Mouse (Mus musculus) spleen, adult 2 months (tissue): ENCODE measurements around the gene Opa1. TPM values are rescaled to one million over a fixed set of nuclear protein-coding genes. Genes with fewer than 3 reads are reported as not detected.

ENCODE experiments used
- DNase-seq, 2 experiments: peaks; one replicate each; pipeline versions ENCODE4 v3.0.0 to v3.0.0-alpha.2; 2012 to 2021; ENCODE audit warnings: low spot score in 2 of 2, low read depth in 1 of 2
- H3K27ac ChIP-seq: fragments of 200-500 bp; 2 replicates; pipeline ENCODE4 v1.5.1; 2012; ENCODE audit warnings: low read length, inconsistent platforms; ENCODE audit not compliant: insufficient read depth
- H3K27me3 ChIP-seq: fragments of 200-500 bp; 2 replicates; pipeline ENCODE4 v1.6.1; 2012; ENCODE audit warnings: mild to moderate bottlenecking, moderate library complexity, low read length, inconsistent platforms; ENCODE audit not compliant: control insufficient read depth, insufficient read depth
- H3K36me3 ChIP-seq: fragments of 200-500 bp; 2 replicates; pipeline ENCODE4 v1.6.1; 2012; ENCODE audit warnings: mild to moderate bottlenecking, low read length, inconsistent platforms; ENCODE audit not compliant: control insufficient read depth, insufficient read depth
- H3K4me1 ChIP-seq: fragments of 200-500 bp; 2 replicates; pipeline ENCODE4 v1.6.1; 2011; ENCODE audit warnings: inconsistent platforms; ENCODE audit not compliant: control insufficient read depth, insufficient read depth, insufficient read length
- H3K4me3 ChIP-seq: fragments of 200-500 bp; 2 replicates; pipeline ENCODE4 v1.5.1; 2011; ENCODE audit warnings: mild to moderate bottlenecking, inconsistent platforms; ENCODE audit not compliant: insufficient read depth, insufficient read length; ENCODE audit errors: extremely low read depth
- CTCF ChIP-seq: fragments of 200-500 bp; IDR thresholded peaks from 2 replicates; pipeline ENCODE4 v1.5.1; 2011; ENCODE audit warnings: mild to moderate bottlenecking, inconsistent platforms; ENCODE audit not compliant: insufficient read depth, insufficient read length, insufficient replicate concordance; ENCODE audit errors: extremely low read depth
- POLR2A ChIP-seq: fragments of 200-500 bp; IDR thresholded peaks from 2 replicates; pipeline ENCODE4 v1.6.1; 2011; ENCODE audit warnings: low read depth, low read length, inconsistent platforms
- WGBS: fragments of 180-500 bp; shearing (Covaris S2); methylation state at CpG from one replicate; pipeline ENCODE4 v1.1.7; 2018; 5-methylcytosine and 5-hydroxymethylcytosine counted together
- polyA plus RNA-seq: library from polyadenylated mRNA; depleted of rRNA; stranded (reverse); fragments of >200 nt; gene quantifications from 2 replicates; pipeline ENCODE4 v1.2.3, GENCODE M21; 2012; rRNA removed

Gene Opa1
- polyA plus RNA-seq, 1 experiment: 4.3 TPM

GRCm38 (mm10) chr16:29686141-29686540 lies 107.0 kb downstream of the Opa1 start:
- Histone ChIP-seq H3K4me3 (no peak overlapping the region), H3K27me3 (no peaks in the 10 kb centered on the region), H3K4me1 (peaks cover 4% of the 10 kb centered on the region; the same call in 1 of the 2 replicates), H3K36me3 (no peaks in the 10 kb centered on the region), H3K27ac (no peak overlapping the region)
- no peak for TF ChIP-seq POLR2A
- TF ChIP-seq CTCF: no peak
- no peak for DNase-seq
- WGBS: 76% methylated on average over 6 of the region's 6 CpGs

GRCm38 (mm10) chr16:29687987-29688885 lies 109.1 kb downstream of the Opa1 start:
- Histone ChIP-seq H3K4me3 (no peak overlapping the region), H3K27me3 (no peaks in the 10 kb centered on the region), H3K27ac (no peak overlapping the region), H3K36me3 (no peaks in the 10 kb centered on the region), H3K4me1 (peaks cover 4% of the 10 kb centered on the region; the same call in 1 of the 2 replicates)
- no peak for DNase-seq
- WGBS: 91% methylated on average over 17 of the region's 17 CpGs
- TF ChIP-seq POLR2A (no peak), CTCF (no peak)

DNA sequence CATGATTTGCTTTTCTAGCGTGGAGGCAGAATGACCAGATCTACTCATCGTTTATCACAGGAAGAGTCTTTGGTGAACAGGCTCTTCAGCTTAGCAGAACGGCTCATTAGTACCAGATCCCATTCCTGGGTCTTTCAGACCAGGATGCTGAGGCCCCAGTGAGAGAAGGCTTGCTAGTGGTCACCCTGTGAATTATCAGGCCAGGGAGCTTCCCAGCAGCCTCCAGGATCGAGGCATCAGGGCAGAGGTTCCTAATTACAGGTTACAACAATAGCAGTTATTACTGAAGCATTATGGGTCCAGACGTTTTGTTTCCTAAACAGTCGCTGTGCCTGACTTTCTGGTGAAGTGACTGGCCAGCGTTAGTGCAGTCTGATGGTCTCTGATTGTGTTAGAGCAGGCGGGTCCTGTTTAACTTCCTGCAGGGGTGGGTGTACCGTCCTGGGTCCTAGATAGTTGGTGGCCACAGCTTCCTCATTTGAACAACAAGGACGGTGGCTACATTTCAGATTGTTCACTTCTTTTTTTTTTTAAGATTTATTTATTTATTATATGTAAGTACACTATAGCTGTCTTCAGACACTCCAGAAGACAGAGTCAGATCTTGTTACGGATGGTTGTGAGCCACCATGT lies 110.2 kb downstream of the Opa1 start:
- WGBS: 26% methylated on average over 11 of the region's 11 CpGs
- DNase-seq: no peak

GRCm38 (mm10) chr16:29693025-29693682 lies 114.0 kb downstream of the Opa1 start:
- Histone ChIP-seq H3K36me3 (no peaks in the 10 kb centered on the region), H3K27me3 (no peaks in the 10 kb centered on the region), H3K4me3 (no peak overlapping the region), H3K27ac (no peak overlapping the region), H3K4me1 (peaks cover 4% of the 10 kb centered on the region; the same call in 1 of the 2 replicates)
- WGBS: 49% methylated on average over 5 of the region's 5 CpGs
- DNase-seq: no peak
- TF ChIP-seq CTCF (no peak), POLR2A (no peak)

More for the DNA sequence above, 110.2 kb downstream of the Opa1 start:
- Histone ChIP-seq H3K4me1 (peaks cover 4% of the 10 kb centered on the region; the same call in 1 of the 2 replicates), H3K27ac (no peak overlapping the region), H3K27me3 (no peaks in the 10 kb centered on the region), H3K36me3 (no peaks in the 10 kb centered on the region), H3K4me3 (no peak overlapping the region)
- no peak for TF ChIP-seq CTCF

GRCm38 (mm10) chr16:29693791-29694419 lies 114.8 kb downstream of the Opa1 start:
- H3K27ac ChIP-seq: no peak overlapping the region
- no peaks in the 10 kb centered on the region for H3K27me3 ChIP-seq
- DNase-seq: no peak
- no peaks in the 10 kb centered on the region for H3K36me3 ChIP-seq
- 55% methylated on average over 6 of the region's 6 CpGs for WGBS
- peaks cover 4% of the 10 kb centered on the region; the same call in 1 of the 2 replicates for H3K4me1 ChIP-seq
- TF ChIP-seq POLR2A: no peak
- TF ChIP-seq CTCF: no peak
- H3K4me3 ChIP-seq: no peak overlapping the region

DNA sequence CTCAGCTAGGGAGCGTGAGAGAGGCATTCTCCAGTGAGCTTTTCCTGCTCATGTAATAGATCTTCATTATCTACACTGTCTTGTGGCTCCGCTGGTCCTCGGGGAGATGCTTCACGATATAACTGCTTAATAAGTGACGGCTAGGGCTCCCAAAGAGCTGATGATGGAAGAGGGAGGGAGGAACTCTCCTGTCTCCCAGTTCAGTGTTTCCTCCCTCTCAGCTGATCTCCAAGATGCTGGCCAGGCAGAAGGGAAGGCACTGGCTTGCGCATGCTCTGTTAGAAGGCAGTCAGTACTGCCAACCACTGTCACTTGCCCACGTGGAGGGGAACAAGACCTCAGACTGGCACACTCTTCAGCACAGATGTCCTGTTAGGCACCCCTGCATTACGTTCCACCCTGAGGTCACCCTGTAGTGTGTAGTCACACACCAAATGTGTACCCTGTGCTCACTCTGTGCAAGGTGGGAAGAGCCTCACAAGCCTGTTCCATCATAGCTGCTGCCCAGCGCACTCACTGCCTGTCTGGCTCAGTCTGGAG lies 115.4 kb downstream of the Opa1 start:
- TF ChIP-seq POLR2A (no peak), CTCF (no peak)
- Histone ChIP-seq H3K27ac (no peak overlapping the region), H3K4me1 (no peaks in the 10 kb centered on the region), H3K27me3 (no peaks in the 10 kb centered on the region), H3K4me3 (no peak overlapping the region), H3K36me3 (no peaks in the 10 kb centered on the region)
- DNase-seq: no peak
- 74% methylated on average over 9 of the region's 9 CpGs for WGBS

Other genes starting within 250 kb of the Opa1 start
- not detected in 2 replicates for gene Atp13a5, start 200.6 kb upstream of the Opa1 start, polyA plus RNA-seq
- not detected in 2 replicates for gene Atp13a4, start 34.5 kb upstream of the Opa1 start, polyA plus RNA-seq